Mouse (Mus musculus) layer of hippocampus, postnatal 36 days (tissue): ENCODE measurements around the gene Tnnt2. TPM values are rescaled to one million over a fixed set of nuclear protein-coding genes. Genes with fewer than 3 reads are reported as not detected.

ENCODE experiments used
- total RNA-seq, 2 experiments: library from RNA; stranded (reverse); gene quantifications; 2 replicates each; pipeline ENCODE4 v1.2.3; 2021

Tnnt2 gene
- total RNA-seq, 2 experiments from 2014 or later = 0.60 to 1.1 TPM

Other genes starting within 250 kb of the Tnnt2 start
- 10 to 100 TPM; 64.6 to 75.1 TPM for gene Nav1, start 229.1 kb upstream of the Tnnt2 start, total RNA-seq
- gene Csrp1, start 116.3 kb upstream of the Tnnt2 start, total RNA-seq = 100 to 1,000 TPM; 211 to 220 TPM
- gene Phlda3, start 70.2 kb upstream of the Tnnt2 start, total RNA-seq = 10 to 100 TPM; 14.0 to 16.6 TPM
- gene Tnni1, start 56.9 kb upstream of the Tnnt2 start, total RNA-seq = 1 to 10 TPM; 2.1 to 3.5 TPM
- gene Lad1, start 17.8 kb upstream of the Tnnt2 start, total RNA-seq = under 1 TPM; 0.62 to 0.73 TPM
- gene Pkp1, start 82.9 kb downstream of the Tnnt2 start, total RNA-seq = not detected
- gene Igfn1, start 170.0 kb downstream of the Tnnt2 start, total RNA-seq = under 1 TPM; 0.07 to 0.25 TPM
- gene Tmem9, start 171.8 kb downstream of the Tnnt2 start, total RNA-seq = 10 to 100 TPM; 67.7 to 74.3 TPM
- not detected for gene Ascl5, start 214.4 kb downstream of the Tnnt2 start, total RNA-seq
- 1 to 10 TPM; 1.0 to 1.2 TPM for gene Cacna1s, start 216.4 kb downstream of the Tnnt2 start, total RNA-seq